Mouse (Mus musculus): ENCODE measurements around the gene Kif5c.

The Kif5c gene

DNA sequence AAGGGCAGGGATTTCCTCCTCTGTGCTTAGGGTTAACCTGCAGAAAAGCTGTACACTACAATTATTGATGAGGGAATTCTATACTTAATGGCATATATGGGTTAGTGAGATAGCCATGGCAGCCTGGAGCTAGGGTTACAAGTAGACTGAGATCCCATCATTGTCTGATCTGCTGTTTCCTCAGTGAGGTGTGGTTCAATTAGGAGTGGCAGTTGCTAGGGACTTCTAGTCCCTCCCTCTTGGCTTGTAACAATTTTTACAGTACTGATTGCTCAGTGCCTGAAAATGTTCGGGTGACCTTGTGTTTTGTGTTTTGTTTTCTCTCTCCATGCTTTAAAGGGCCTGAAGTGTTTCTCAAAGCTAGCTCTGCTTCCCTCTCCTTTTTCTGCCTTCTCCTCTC, 2.1 kb downstream of the Kif5c start:
- no peak for DNase-seq (ENCODE audit: low read depth)

DNA sequence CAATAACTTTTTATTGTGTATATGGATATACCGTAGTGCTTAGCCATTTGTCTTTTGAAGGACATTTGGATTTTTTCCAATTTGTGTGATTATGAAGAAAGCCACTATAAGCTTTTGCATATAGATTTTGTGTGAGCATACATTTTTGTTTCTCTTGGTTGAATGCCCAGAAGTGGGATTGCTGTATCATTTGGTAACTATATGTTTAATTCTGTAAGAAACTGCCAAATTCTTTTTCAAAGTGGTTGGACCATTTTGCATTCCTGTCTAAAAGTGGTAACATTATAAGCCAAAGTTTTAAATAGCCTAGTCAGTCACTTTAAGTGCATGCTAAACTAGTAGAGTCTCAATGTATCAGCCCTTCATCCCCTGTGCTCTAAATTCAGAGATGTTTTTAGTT, 6.5 kb downstream of the Kif5c start:
- no peak for DNase-seq (ENCODE audit: low read depth)

- DNase-seq (ENCODE audit: low read depth), result no peak
Measured at GRCm38 (mm10) chr2:49627611-49628010, 8.5 kb downstream of the Kif5c start.

DNA sequence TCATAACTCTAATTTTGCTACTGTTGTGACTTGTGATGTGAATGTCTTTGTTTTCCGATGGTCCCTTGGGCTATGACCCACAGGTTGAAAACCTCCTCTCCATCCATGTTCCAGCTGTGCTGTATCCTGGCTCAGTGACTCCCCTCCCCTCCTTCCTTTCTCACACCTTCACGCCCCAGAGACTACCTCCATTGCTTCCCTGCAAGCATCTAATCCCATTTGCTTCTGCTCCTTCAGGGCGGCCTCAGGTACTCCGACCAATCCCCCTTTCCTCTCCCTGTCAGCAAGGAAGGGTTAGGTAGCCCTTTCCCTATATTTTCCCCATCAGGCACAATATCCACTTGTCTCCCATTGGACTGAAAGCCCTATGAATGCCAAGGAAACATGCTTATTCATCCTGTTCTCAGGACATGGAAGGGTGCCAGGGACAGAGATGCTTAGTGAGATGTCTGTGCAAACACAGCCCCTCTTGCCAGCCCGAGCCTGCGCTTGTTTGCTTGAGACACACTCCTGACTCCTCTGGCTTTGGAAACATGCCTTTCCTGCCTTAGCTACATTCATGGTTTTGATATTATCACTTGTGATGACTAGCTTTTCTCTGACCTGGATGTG, 9.1 kb downstream of the Kif5c start:
- DNase-seq (ENCODE audit: low read depth), result no peak

DNA sequence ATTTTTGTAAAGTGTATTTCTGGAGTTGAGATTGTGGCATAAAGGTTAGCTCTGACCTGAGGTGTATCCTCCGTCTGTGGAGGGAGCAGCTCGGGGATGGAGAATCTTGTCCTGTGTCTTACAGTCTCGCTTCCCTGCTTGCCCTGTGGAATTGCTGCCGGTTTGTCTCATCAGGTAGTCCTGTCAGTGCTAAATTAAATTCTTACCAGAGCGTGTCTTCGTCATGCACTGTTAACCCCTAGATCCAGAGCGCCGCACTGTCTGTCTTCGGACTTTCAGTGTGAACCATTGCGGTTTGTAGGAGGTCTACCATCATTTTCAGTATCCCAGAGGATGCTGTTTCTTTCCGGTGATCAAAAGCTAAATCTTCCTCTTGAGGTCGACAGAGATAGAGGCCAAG, 10.1 kb downstream of the Kif5c start:
- DNase-seq (ENCODE audit: low read depth), result no peak

DNA sequence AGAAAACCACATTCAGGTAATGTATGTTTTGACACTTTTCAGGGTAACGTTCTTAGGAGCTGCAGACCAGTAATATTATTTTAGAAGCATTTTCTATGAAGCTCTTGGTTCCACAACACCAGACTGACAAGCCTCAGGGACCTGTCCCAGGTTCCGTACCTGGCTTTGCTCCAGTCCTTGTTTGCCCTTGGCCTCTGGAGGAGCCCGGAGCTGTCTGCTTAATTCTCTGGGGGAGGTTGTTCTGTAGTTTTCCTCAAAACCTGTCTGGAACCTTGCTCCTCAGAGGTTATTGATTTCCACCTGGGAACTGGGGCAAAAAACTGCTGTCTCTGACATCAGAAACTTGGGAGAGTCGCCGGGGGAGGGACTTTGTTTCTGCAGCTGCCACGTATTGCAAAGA, 11.5 kb downstream of the Kif5c start:
- no peak for DNase-seq (ENCODE audit: low read depth)

GRCm38 (mm10) chr2:49633231-49633630, 14.1 kb downstream of the Kif5c start:
- DNase-seq (ENCODE audit: low read depth), result no peak

- DNase-seq (ENCODE audit: low read depth), result no peak
Measured at GRCm38 (mm10) chr2:49642761-49643160, 23.7 kb downstream of the Kif5c start.

DNA sequence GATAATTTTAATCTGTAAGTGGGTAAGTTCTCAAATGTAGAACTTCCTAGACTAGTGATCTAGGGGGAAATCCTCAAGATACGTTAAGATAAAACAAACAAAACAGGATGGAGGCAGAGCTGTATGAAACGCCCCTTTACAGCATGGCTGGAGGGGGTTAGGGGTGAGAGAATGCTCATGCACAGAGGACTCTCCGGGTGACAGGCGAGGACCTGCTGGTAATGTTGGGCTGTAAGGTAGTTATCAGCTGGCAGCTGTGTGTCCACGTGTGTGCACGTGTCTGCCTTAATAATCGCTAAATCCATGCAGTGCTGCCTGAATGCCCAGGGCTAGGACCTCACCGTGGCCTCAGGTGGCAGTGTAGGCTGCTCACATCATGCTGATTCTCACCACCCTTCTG, 24.7 kb downstream of the Kif5c start:
- no peak for DNase-seq (ENCODE audit: low read depth)

DNA sequence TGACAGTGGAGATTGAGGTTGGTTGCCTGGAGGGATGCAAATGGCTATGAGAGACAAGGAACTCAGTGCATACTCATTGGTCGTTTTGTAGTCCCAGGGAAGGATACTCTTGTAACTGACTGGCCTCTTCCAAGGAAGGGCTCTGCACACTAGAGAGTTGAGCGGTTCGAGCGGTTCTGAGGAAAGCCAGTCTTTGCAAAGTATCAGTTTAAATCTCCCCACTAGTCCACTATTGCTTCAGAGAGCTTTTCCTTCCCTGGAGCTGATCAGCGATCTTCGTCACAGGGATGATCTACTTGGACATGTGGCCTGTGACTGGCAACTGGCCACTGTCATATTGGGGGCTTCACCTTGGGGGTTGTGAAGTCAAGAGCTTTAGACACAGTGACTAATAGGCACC, 28.5 kb downstream of the Kif5c start:
- DNase-seq (ENCODE audit: low read depth), result no peak

DNA sequence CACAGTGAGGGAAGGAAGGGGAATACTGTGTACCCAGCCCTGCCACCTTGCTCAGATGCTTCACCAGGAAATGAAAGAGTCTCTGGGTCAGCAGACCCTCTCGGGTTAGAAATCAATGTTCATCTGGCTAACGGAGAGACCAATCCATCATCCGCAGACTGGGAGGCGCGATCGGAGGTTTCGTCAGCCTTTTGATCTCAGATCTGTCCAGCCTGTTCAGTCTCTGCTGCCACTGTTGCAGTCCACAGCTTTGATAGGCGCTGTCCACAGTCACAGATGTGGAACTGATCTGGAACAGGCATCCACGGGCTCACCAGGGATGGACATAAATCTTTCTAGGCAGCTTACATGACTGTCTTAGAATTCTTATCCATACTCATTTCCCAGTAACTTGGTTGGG, 29.2 kb downstream of the Kif5c start:
- DNase-seq (ENCODE audit: low read depth), result no peak

GRCm38 (mm10) chr2:49648806-49649205, 29.7 kb downstream of the Kif5c start:
- no peak for DNase-seq (ENCODE audit: low read depth)

DNA sequence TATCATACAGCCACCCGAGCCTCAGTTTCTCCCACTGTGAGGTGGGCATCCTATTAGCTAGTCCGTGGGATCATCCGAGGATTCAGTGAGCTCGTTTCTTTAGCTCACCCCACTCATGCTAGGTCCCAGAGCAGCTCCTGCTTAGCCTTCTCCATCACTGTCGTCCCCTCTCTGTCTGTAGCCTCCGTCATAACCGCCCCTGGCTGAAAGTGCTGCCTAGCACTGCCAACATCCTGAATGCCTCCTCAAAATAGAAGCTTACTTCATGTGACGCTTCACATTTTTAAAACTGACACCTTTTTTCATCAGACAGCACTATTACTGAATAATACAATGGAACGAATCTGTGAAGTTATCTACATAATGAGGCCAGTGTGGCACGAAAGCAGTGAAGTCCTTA, 30.1 kb downstream of the Kif5c start:
- no peak for DNase-seq (ENCODE audit: low read depth)

DNA sequence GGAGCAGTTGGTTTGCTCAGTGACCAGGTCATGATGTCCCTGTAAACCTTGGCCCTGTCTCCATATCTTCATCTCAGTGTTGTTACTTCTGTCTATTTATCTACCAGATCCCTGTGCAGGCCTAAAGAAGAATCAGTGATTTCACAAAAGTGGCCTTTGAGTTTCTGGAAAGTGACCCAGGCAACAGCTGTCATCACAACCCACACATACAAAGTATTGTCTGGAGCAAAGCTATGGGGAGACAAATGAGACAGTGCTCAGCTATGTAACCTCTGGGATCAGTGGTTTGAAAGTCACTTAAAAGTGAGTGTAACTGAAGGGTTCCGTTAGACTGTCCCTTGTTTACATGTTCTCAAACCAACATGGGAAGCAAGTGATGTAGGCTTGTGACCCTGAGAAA, 32.6 kb downstream of the Kif5c start:
- DNase-seq (ENCODE audit: low read depth), result no peak

DNA sequence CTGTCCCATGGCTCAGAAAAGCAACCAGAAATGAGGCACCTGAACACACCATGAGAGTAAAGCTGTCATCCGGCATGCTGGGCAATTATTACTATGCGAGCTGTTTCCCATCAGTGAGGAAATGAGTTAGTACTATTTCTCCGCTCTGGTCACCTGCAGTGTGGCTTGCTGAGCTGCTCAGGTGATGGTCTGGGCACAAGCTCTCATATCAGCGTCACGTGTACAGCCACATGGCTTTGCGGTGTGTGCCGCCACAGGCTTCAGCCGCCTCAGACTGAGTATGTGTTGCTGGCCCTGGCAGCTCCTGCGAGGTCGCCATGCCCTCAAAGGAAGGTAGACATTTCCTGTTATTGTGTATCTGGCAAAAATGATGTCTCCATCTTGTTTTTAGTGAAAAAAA, 35.5 kb downstream of the Kif5c start:
- DNase-seq (ENCODE audit: low read depth), result no peak

GRCm38 (mm10) chr2:49655195-49655873, 36.2 kb downstream of the Kif5c start:
- DNase-seq (ENCODE audit: low read depth), result no peak

DNA sequence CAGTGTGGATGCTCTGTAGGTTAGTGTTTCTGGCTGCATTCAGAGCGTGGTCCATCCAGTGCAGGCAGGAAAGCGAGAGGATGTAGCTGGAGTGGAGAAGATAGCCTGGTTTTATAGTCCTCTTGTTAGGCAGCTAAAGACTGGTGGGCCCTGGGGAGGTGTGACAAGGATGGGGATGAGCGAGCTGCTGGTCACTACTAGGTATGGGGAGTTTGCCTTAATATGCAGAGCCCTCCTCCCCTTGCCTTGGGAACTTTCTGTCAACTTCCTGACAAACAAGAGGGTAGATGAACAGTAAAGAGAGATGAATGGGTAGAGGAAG, 36.7 kb downstream of the Kif5c start:
- no peak for DNase-seq (ENCODE audit: low read depth)

- no peak for DNase-seq (ENCODE audit: low read depth)
Measured at GRCm38 (mm10) chr2:49656988-49657387, 37.9 kb downstream of the Kif5c start.

- no peak for DNase-seq (ENCODE audit: low read depth)
Measured at GRCm38 (mm10) chr2:49657666-49658065, 38.6 kb downstream of the Kif5c start.

DNA sequence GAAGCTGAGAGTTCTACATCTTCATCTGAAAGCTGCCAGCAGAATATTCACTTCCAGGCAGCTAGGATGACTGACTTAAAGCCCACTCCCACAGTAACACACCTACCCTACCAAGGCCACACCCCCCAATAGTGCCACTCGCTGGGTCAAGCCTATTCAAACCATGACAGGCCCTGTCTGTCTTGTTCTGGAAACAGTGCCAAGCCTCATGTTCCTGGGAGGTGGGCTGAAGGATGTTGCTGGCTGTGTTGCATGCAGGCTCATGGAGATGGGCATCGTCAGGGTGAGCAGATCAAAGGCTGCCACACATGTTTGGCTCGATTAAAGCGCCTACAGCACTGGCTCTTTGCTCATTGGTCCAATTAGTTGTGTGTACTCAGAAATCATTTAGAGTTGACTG, 39.9 kb downstream of the Kif5c start:
- no peak for DNase-seq (ENCODE audit: low read depth)

- no peak for DNase-seq (ENCODE audit: low read depth)
Measured at GRCm38 (mm10) chr2:49659964-49660363, 40.9 kb downstream of the Kif5c start.

- no peak for DNase-seq (ENCODE audit: low read depth)
Measured at GRCm38 (mm10) chr2:49660375-49660923, 41.4 kb downstream of the Kif5c start.

- DNase-seq (ENCODE audit: low read depth), result no peak
Measured at GRCm38 (mm10) chr2:49661348-49661747, 42.2 kb downstream of the Kif5c start.

- DNase-seq (ENCODE audit: low read depth), result no peak
Measured at GRCm38 (mm10) chr2:49661872-49662271, 42.8 kb downstream of the Kif5c start.

All from naive thymus-derived CD4-positive, alpha-beta T cell, adult 2 months (primary cell).